Mouse (Mus musculus) mesoderm, embryonic 11.5 days (tissue): Measurements from ENCODE around the gene Egln1.

ENCODE experiments used
- DNase-seq: peaks from one replicate; pipeline ENCODE4 v3.0.0-alpha.2; 2012; ENCODE audit warnings: low read depth, low spot score

Egln1 gene

DNA sequence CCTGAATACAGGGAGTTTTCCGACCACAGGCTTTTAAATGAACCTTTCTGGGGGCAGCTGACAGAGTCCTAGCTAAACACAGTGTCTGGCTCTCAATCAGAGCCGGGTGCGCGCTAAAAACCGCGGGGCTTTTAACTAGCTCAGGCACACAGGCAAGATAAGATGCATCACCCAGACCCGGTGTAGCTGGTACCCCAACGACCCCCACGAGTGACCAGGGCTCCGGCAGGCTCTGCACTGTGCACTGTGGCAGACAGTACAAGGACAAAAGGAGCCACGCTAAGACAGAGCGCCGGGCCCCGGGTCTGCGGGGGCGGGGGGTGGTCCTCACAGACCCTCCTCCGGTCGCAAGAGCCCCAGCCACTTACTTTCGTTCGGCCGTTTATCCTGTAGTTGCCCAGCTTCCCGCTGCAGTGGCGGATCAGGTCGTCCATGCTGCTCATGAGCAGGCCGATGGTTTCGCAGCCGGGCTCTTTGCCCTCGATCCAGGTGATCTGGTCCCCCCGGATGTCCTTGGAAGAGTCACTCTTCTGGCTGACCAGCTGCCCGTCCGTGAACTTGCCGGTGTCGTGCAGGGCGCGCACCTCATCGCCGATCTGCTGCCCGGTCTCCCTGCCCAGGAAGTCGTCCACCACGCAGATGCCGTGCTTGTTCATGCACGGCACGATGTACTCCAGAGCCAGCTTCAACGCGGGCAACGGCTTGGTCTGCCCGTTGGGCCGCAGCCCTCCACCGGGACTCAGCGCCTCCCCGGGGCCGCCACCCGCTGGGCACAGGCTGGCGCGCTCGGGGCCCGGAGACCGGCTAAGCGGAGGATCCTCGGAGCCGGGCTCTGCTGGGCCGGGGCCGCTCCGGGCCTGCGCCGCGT is 1.0 kb downstream of the Egln1 start:
- DNase-seq = peak; percentile 45

GRCm38 (mm10) chr8:124944406-124944805 is 4.7 kb downstream of the Egln1 start:
- no peak for DNase-seq

- DNase-seq = no peak
These were observed 5.3 kb downstream of the Egln1 start for GRCm38 (mm10) chr8:124943801-124944200.

DNA sequence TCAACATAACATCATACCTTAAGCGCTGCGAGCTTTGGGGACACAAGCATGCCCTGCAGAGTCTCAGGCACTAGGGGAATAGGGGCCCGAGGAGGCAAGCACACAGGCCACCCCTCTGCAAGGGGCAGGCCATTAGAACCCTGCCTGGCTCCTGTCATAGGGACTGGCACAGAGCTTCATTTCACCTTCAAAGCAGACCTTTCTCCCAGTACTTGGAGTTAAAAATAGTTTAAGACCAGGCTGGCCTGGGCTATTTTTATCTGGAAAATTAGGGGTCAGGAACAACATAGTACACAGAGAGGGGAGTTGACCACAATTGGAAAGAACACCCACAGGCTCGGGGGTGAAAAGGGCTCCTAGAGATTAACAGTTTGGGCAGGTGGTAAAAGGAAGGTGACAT is 11.8 kb downstream of the Egln1 start:
- no peak for DNase-seq

DNA sequence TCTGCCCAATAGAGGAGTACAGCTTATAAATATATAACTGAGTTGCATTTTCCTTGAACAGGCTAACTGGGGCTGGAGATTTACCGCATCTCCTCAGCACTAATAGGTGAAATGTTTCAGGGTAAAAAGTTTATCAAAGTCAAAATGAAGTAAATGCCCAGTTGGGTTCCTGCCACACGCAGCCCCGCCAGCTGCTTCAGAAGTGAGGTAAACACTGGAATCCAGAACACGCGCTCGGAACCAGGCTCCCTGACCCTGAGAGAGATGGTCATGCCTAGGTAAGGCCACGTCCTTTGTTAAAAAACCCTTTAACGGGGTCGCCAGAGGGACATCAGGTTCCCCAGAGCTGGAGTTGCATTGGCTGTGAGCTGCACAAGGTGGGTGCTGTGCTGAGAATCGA is 12.4 kb downstream of the Egln1 start:
- DNase-seq = no peak

- no peak for DNase-seq
These were observed 14.0 kb downstream of the Egln1 start for GRCm38 (mm10) chr8:124935116-124935515.

- DNase-seq = no peak
These were observed 16.7 kb downstream of the Egln1 start for GRCm38 (mm10) chr8:124932435-124932834.

DNA sequence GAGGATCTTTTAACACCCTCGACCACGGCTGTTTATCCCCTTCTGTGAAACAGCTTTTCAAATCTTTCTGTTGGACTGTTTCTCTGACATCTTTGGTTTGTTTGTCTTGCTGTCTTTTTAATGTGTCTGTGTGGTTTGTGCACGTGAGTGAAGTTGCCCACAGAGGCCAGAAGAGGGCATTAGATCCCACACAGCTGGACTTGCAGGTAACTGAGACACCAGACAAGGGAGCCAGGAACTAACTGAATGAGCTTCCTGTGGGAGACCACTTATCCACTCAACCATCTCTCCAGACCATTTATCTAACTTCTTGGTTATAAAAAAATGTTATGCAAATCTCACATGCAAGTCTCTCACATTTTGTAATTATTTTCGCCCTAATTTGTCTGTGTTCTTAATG is 18.5 kb downstream of the Egln1 start:
- DNase-seq = no peak

DNA sequence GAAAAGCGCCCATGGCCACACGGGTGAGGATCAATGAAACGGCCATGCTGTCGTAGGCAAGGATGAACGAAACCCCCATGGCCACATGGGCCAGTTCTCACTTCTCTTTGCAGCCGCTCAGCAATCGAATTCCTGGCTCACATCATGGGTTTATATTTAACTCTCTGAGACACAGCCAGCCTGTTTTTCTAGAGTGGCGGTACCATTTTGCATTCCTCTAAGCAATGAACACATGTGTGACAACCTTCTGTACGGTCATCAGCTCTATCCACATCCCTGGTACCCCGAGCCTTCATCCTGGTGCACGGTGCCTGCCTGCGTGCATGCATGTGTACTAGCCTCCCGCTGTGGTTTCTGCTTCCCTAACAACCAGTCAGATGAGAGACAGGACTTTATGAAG is 19.0 kb downstream of the Egln1 start:
- no peak for DNase-seq

- DNase-seq = no peak
These were observed 20.1 kb downstream of the Egln1 start for GRCm38 (mm10) chr8:124929006-124929405.

GRCm38 (mm10) chr8:124926351-124926771 is 22.8 kb downstream of the Egln1 start:
- no peak for DNase-seq

DNA sequence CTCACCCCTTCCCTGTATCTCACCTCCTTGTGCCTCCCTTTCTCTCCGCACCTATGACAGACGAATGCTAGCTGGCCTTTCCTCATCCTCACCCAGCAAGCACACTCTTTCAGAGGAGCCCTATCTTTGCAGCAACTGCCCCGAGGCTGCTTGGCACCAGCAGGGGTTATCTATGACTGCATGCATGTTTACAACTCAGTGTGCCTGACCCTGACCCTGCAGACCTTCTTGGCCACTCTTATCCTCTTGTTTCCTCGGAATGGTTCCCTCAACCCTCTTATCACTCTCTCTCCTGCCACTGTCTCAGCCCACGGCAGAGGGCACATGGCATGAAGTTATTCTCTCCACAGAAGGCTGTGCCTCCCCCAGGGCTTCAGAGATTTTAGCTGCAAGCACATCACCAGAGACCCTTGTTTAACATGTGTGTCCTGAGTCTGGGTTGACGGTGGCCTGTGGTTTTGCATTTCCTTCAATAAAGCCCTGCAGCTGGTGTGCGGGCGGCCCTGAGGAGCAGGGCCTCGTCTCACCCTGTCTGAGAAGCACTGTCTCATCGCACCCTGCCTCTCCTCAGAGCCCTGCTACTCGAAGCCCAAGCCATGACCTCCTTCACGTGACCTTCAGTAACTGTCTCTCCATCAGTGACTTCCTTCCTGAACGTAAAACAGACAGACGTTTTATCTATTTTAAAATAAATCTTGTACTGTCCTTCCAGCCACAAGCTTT is 23.4 kb downstream of the Egln1 start:
- no peak for DNase-seq

DNA sequence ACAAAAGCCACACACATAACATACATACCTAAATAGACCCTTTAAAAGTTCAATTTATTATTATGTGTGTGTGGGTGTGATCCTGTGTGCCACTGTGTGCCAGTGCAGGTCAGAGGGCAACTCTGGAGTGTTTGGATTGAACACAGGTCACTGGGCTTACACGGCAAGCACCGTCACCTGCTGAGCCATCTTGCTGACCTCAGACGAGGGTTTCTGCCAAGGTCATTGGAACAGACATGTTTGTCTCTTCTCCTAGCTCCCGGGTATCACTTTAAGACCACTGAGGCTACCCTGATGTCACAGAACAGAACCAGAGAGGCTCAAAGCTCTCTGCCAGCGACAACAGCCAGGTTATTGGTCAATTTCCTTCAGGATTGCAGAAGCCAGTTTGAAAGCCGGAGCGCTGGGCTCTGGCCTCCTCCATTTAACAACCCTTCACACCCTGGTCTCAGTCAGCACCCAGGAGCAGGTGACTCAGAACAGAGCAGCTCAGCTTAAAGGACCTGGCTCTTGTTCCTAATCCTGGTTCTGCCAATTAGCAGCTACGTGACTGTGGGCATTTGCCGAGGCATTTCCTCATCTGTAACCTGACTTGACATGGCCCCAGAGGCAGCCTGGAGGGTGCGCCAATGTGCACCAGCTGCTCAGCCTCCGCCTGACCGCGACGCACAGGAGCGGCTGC is 25.0 kb downstream of the Egln1 start:
- DNase-seq = no peak

DNA sequence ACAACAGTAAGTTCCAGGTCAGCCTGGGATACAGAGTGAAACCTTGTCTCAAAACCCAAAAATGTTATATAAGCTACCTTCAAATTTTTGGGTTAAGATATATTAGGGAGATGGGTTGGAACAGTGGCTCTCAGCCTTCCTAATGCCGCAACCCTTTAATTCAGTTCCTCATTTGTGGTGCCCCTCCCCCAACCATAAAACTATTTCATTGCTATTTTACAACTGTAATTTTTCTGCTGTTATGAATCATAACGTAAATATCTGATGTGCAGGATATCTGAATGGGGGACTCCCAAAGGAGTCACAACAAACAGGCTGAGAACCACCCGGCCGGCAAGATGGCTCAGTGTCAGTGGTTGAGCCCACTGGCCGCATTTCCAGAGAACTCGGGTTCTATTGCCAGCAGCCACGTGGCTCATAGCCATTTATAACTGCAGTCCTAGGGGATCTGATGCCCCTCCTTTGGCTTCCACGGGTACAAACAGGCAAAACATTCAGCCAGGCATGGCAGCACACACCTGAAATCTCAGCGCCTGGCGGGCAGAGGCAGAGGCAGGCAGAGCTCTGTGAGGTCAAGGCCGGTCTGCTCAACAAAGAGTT is 26.5 kb downstream of the Egln1 start:
- no peak for DNase-seq

DNA sequence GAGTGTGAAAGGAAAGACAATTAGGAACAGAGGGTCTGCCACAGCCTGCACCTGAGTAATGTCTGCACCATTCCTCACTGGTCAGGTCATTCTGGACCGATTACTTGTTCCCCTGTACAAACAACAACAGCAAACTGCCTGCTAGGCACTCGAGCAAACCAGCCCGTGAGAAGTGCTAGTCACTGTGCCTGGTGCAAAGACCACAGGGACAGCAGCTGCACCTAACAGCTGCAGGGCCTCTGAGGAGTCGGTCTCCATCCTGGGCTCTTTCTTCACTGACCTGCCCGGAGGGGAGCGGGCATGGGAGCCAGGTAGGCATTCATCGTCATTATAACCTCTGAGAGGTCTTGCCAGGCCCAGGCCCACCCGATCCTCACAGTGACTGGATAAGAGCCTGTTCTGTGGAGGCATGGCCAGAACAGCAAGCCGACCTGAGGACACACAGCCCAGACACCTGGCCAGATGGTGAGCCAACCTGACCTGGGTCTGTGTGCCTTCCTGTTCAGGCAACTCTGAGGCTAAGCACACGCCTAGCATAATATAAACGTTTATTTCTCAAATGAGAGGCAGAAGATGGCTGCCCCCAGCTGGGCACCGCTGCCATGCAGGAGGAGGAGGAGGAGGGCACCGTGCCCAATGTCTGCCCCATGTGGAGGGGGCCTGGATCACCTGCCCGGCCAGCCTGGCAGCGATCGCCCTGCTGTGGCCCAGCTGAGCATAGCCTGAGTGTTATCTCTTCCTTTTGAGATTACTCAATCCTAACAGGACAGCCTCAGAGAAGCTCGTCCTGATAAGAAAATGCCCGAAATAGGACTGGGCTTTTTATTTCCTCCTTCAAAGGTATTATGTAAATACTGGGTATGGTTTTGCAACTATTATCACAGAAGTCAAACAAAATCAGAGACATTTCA is 27.5 kb downstream of the Egln1 start:
- DNase-seq = no peak

DNA sequence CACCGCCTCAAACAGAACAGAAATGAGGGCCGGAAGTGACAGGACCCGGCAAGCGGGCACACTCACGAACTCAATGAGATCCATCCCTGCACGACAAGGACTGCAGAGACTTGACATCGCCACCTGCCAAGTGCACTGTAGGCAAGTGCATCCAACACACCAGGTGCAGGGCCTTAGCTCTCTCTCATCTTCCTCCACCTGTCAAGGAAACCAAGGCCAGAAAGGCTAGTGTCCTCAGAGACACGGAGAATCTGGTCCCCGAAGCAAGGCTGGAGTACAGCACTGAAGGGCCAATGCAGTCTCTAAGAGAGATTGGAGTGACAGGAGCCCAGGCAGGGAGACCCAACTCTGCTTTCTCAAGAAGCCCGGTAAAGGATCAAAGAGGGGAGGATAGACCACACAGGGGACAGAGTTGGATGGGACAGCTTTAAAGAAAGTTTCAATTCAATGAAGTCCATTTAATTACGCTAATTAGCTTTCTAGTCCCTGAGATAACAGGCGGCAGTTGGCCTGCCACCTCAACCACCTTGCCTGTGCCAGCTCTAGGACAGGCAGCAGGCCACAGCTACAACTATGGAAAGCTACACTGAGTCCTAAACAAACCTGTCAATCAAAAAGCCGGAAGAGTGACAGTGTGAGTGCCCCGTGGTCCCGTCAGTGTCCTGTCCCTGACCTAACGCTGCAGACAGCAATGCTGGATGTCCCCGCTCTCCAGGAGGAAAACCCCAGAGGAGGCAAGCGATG is 31.2 kb downstream of the Egln1 start:
- DNase-seq = no peak

DNA sequence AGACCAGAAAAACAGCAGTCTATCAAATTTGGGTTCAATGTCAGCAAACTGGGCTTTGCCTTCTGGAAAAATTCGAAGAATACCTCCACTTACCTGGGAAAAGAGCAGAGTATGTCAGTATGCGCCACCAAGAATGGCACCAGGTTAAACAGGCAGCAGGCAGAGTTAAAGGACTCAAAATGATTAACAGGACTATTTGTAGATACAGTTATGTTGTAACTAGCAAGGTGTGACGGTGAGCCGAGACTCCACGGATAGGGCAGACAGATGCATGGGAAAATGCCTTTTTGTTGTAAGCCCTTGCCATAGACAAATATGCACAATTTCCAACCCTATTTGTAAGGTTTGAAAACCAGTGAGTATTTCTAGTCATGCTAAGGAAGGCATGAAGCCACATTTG is 35.1 kb downstream of the Egln1 start:
- DNase-seq = no peak

GRCm38 (mm10) chr8:124911938-124912872 is 36.9 kb downstream of the Egln1 start:
- DNase-seq = no peak

- no peak for DNase-seq
These were observed 38.8 kb downstream of the Egln1 start for GRCm38 (mm10) chr8:124910349-124910748.
